ENCODE assay signal across 10 mouse cellular contexts in genomic region chr7:136129721-136130123, GRCm38 (mm10).
DNase-seq lines count a peak whose midpoint lies in the region; ATAC-seq and TF ChIP-seq lines count a peak whose summit lies in the region.
"Had no signal": no experiment of that assay in that cellular context is flagged by ENCODE, and none has a peak within 500 bp of the region (broad histone marks: within the 10 kb centered on the region; RNA-seq: fewer than 3 reads in every experiment).

No protein-coding gene starts in this region.

- H3K9me3 ChIP-seq in heart, embryonic 14.5 days (ENCODE audit: control insufficient read depth, low read length) = no peaks in the 10 kb centered on the region
- H3K9me3 ChIP-seq in midbrain, postnatal 0 days (ENCODE audit: low read length) = no peaks in the 10 kb centered on the region
- H3K9me3 ChIP-seq in lung, postnatal 0 days (ENCODE audit: low read length) = no peaks in the 10 kb centered on the region
- H3K9me3 ChIP-seq in forebrain, embryonic 10.5 days = no peaks in the 10 kb centered on the region
- H3K9me3 ChIP-seq: liver, embryonic 12.5 days had no signal

- H3K9ac ChIP-seq in heart, embryonic 14.5 days (ENCODE audit: low read length) = 0 out of 2 replicates have a peak overlapping the region, but pooled peaks have one; percentile 27
- H3K9ac ChIP-seq in midbrain, postnatal 0 days (replicated peaks; ENCODE audit: low read length, poor library complexity, severe bottlenecking) = no peak overlapping the region
- no peak overlapping the region for H3K9ac ChIP-seq in lung, postnatal 0 days (replicated peaks; ENCODE audit: low read depth)
- H3K9ac ChIP-seq: liver, embryonic 12.5 days had no signal

- ATAC-seq in heart, embryonic 14.5 days (ENCODE audit: insufficient number of reproducible peaks, insufficient read depth, low FRiP score, low read depth) = no peak
- ATAC-seq in midbrain, postnatal 0 days (ENCODE audit: low FRiP score) = no peak
- ATAC-seq in lung, postnatal 0 days = no peak
- ATAC-seq: liver, embryonic 12.5 days had no signal

- no peak overlapping the region for H3K4me3 ChIP-seq in heart, embryonic 14.5 days (ENCODE audit: control insufficient read depth in 1 of 2, insufficient read depth in 1 of 2, low read depth in 1 of 2, low read length in 2 of 2)
- H3K4me3 ChIP-seq in midbrain, postnatal 0 days (ENCODE audit: low read depth, low read length) = no peak overlapping the region
- no peak overlapping the region for H3K4me3 ChIP-seq in lung, postnatal 0 days (ENCODE audit: low read depth, low read length)
- no peak overlapping the region for H3K4me3 ChIP-seq in forebrain, embryonic 10.5 days
- H3K4me3 ChIP-seq: liver, embryonic 12.5 days had no signal

- peak overlapping the region; percentile 2 to 7; a peak in 1 of 4 replicates for H3K27ac ChIP-seq in heart, embryonic 14.5 days (replicated peaks in 1 of 2; ENCODE audit: control insufficient read depth in 1 of 2, insufficient read depth in 1 of 2, low read depth in 2 of 2, low read length in 2 of 2)
- H3K27ac ChIP-seq in midbrain, postnatal 0 days (ENCODE audit: low read depth, low read length) = no peak overlapping the region
- H3K27ac ChIP-seq in lung, postnatal 0 days (ENCODE audit: low read length) = no peak overlapping the region
- no peak overlapping the region for H3K27ac ChIP-seq in forebrain, embryonic 10.5 days
- H3K27ac ChIP-seq: liver, embryonic 12.5 days had no signal

- no peak for TF ChIP-seq EP300 in lung, postnatal 0 days (IDR thresholded peaks at IDR 0.05)

- 22% methylated on average over 7 of the region's 7 CpGs for WGBS in heart, embryonic 14.5 days
- 10% methylated on average over 7 of the region's 7 CpGs for WGBS in midbrain, postnatal 0 days
- 61% methylated on average over 7 of the region's 7 CpGs for whole genome bisulfite sequencing in lung, postnatal 0 days
- 39% methylated on average over 7 of the region's 7 CpGs for WGBS in forebrain, embryonic 10.5 days

- no peaks in the 10 kb centered on the region for H3K27me3 ChIP-seq in heart, embryonic 14.5 days (ENCODE audit: control insufficient read depth, insufficient read depth, low read length)
- no peaks in the 10 kb centered on the region for H3K27me3 ChIP-seq in midbrain, postnatal 0 days (ENCODE audit: insufficient read depth, low read length)
- H3K27me3 ChIP-seq in lung, postnatal 0 days (replicated peaks; ENCODE audit: insufficient read depth, low read length) = no peaks in the 10 kb centered on the region
- H3K27me3 ChIP-seq in forebrain, embryonic 10.5 days (ENCODE audit: poor library complexity, severe bottlenecking) = peaks cover 25% of the 10 kb centered on the region
- H3K27me3 ChIP-seq: liver, embryonic 12.5 days had no signal

- H3K4me2 ChIP-seq in heart, embryonic 14.5 days (ENCODE audit: low read length) = peak overlapping the region; percentile 39
- no peak overlapping the region for H3K4me2 ChIP-seq in midbrain, postnatal 0 days (ENCODE audit: low read depth, low read length, poor library complexity, severe bottlenecking)
- no peak overlapping the region for H3K4me2 ChIP-seq in lung, postnatal 0 days (replicated peaks; ENCODE audit: low read depth, low read length)
- H3K4me2 ChIP-seq: liver, embryonic 12.5 days had no signal

- TF ChIP-seq CTCF in midbrain, postnatal 0 days (IDR thresholded peaks at IDR 0.05) = no peak
- no peak for TF ChIP-seq CTCF in lung, postnatal 0 days (IDR thresholded peaks at IDR 0.05)

- no peaks in the 10 kb centered on the region for H3K36me3 ChIP-seq in heart, embryonic 14.5 days (ENCODE audit: control insufficient read depth, insufficient read depth, low read length)
- no peaks in the 10 kb centered on the region for H3K36me3 ChIP-seq in midbrain, postnatal 0 days (ENCODE audit: insufficient read depth, low read length)
- H3K36me3 ChIP-seq in lung, postnatal 0 days (ENCODE audit: insufficient read depth, low read length) = no peaks in the 10 kb centered on the region
- H3K36me3 ChIP-seq in forebrain, embryonic 10.5 days (replicated peaks) = no peaks in the 10 kb centered on the region
- H3K36me3 ChIP-seq: G1E; liver, embryonic 12.5 days had no signal

- H3K4me1 ChIP-seq in heart, embryonic 14.5 days (ENCODE audit: control insufficient read depth in 2 of 2, insufficient read depth in 2 of 2, low read length in 2 of 2) = peaks cover 9 to 17% of the 10 kb centered on the region in 2 experiments
- no peaks in the 10 kb centered on the region for H3K4me1 ChIP-seq in midbrain, postnatal 0 days (ENCODE audit: insufficient read depth, low read length)
- H3K4me1 ChIP-seq in lung, postnatal 0 days (ENCODE audit: insufficient read depth, low read depth, low read length) = no peaks in the 10 kb centered on the region
- peaks cover 26% of the 10 kb centered on the region for H3K4me1 ChIP-seq in forebrain, embryonic 10.5 days
- H3K4me1 ChIP-seq: liver, embryonic 12.5 days had no signal

- DNase-seq in heart, postnatal 4 days = no peak
- DNase-seq in right cerebral cortex, adult 18-20 months = peak; percentile 6
- no peak for DNase-seq in right cerebral cortex, postnatal 25 days
- peak; percentile 55 for DNase-seq in gastrocnemius, postnatal 25 days
- peak; percentile 65 for DNase-seq in midbrain, postnatal 0 days (ENCODE audit: low spot score)
- no peak for DNase-seq in lung, postnatal 0 days (ENCODE audit: low spot score)
- no peak for DNase-seq in forebrain, embryonic 10.5 days (ENCODE audit: extremely low spot score, low spot score)

Comparison
In these comparisons a context has a peak if more than half of its experiments do, and no peak if none do; other contexts are left out.
1. DNase-seq: peak in right cerebral cortex, adult 18-20 months (single experiment), gastrocnemius, postnatal 25 days (single experiment) and midbrain, postnatal 0 days (single experiment); none in heart, postnatal 4 days (single experiment), right cerebral cortex, postnatal 25 days (single experiment), lung, postnatal 0 days (single experiment) and forebrain, embryonic 10.5 days (single experiment).
2. H3K27ac ChIP-seq: peak in heart, embryonic 14.5 days (2 of 2); none in midbrain, postnatal 0 days (single experiment), lung, postnatal 0 days (single experiment) and forebrain, embryonic 10.5 days (single experiment).